Mouse (Mus musculus): ENCODE results near the gene Gm17490. TPM values are rescaled to one million over a fixed set of nuclear protein-coding genes. Genes with fewer than 3 reads are reported as not detected.
A peak's percentile ranks its signal among the peaks of the same experiment; 100 is the strongest.
"Not testable (repeated sequence)": the region's sequence is repeated elsewhere in the genome, so short reads cannot be mapped to it uniquely, and the experiment has no call there.

The Gm17490 gene
- total RNA-seq, 4 experiments from 2014 or later = not detected

- DNase-seq = no peak
Measured at GRCm38 (mm10) chr2:11623726-11624125, 2.3 kb downstream of the Gm17490 start.

GRCm38 (mm10) chr2:11623173-11623572 is 2.9 kb downstream of the Gm17490 start:
- no peak for DNase-seq

GRCm38 (mm10) chr2:11619598-11619997 is 6.5 kb downstream of the Gm17490 start:
- DNase-seq = no peak

- no peak for DNase-seq
Measured at GRCm38 (mm10) chr2:11616846-11617245, 9.2 kb downstream of the Gm17490 start.

GRCm38 (mm10) chr2:11612939-11613338 is 13.1 kb downstream of the Gm17490 start:
- DNase-seq = not testable (repeated sequence)

GRCm38 (mm10) chr2:11606718-11607117 is 19.3 kb downstream of the Gm17490 start:
- DNase-seq = not testable (repeated sequence)

GRCm38 (mm10) chr2:11604911-11605310 is 21.2 kb downstream of the Gm17490 start:
- no peak for DNase-seq

- no peak for DNase-seq
Measured at GRCm38 (mm10) chr2:11604053-11604452, 22.0 kb downstream of the Gm17490 start, which contains the start of gene Rbm17. TSS of gene Rbm17 (minus strand) at chr2:11604153.

- peak; percentile 92 for DNase-seq
Measured at GRCm38 (mm10) chr2:11602506-11603489, 23.3 kb downstream of the Gm17490 start.

- DNase-seq = no peak
Measured at GRCm38 (mm10) chr2:11601795-11602194, 24.3 kb downstream of the Gm17490 start.

GRCm38 (mm10) chr2:11597906-11598305 is 28.2 kb downstream of the Gm17490 start:
- DNase-seq = no peak

- no peak for DNase-seq
Measured at GRCm38 (mm10) chr2:11596690-11597089, 29.4 kb downstream of the Gm17490 start.

GRCm38 (mm10) chr2:11587996-11588395 is 38.1 kb downstream of the Gm17490 start:
- no peak for DNase-seq

- no peak for DNase-seq
Measured at GRCm38 (mm10) chr2:11579399-11579798, 46.7 kb downstream of the Gm17490 start.

- no peak for DNase-seq
Measured at GRCm38 (mm10) chr2:11578187-11578586, 47.9 kb downstream of the Gm17490 start.

Other genes starting within 250 kb of the Gm17490 start
- gene Pfkfb3, start 72.2 kb downstream of the Gm17490 start, total RNA-seq (2022) = 100 to 1,000 TPM in 1 of 4 experiments, 10 to 100 TPM in 3; 62.7 to 118 (median 75.9) TPM
- gene Rbm17, start 22.1 kb downstream of the Gm17490 start, total RNA-seq (2022) = 100 to 1,000 TPM in 1 of 4 experiments, 10 to 100 TPM in 3; 82.5 to 121 (median 96.2) TPM
- under 1 TPM; 0.12 to 0.46 (median 0.19) TPM for gene Il2ra, start 16.5 kb upstream of the Gm17490 start, total RNA-seq (2022)
- 10 to 100 TPM; 15.4 to 21.9 (median 19.2) TPM for gene Il15ra, start 79.0 kb upstream of the Gm17490 start, total RNA-seq (2022)
- gene Fbh1, start 151.3 kb upstream of the Gm17490 start, total RNA-seq (2022) = 10 to 100 TPM; 74.4 to 99.4 (median 83.2) TPM
- gene Ankrd16, start 151.6 kb upstream of the Gm17490 start, total RNA-seq (2022) = 10 to 100 TPM; 31.1 to 78.5 (median 56.4) TPM

Measured in adrenal gland, adult 8-10 months (tissue).